Mouse (Mus musculus) subcutaneous adipose tissue, adult 2 months (tissue): ENCODE data around the gene Gm597. TPM values are rescaled to one million over a fixed set of nuclear protein-coding genes. Genes with fewer than 3 reads are reported as not detected.

Experiments
- polyA plus RNA-seq: library from polyadenylated mRNA; depleted of rRNA; stranded (reverse); fragments of >200 nt; gene quantifications from 2 replicates; pipeline ENCODE4 v1.2.3, GENCODE M21; 2012; ENCODE audit warnings: low replicate concordance; rRNA removed

Gm597 gene
- polyA plus RNA-seq: not detected in 2 replicates

DNA sequence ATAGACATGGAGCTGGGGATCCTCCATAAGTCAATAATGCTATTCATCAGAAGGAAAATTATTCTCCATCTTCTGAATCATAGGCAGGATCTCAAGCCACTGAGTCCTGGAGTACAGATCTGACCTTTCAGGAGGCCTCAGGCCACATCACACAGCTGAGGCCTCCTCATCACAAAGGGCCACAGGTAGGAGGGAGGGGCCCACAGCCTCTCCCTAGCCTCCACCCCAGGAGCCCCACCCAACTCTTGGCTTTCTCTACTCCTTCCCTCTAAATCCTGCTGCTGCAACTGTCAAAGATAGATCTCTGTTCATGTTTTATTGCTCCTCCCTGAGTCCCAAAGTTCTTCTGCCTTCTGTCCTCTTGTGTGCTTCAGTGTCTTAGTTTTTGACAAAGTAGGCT, at the start of gene Gm597:
Gene Gm597, minus strand, starts transcription at position 101 of the 400 bp plus-strand sequence.

